Mouse (Mus musculus): Measurements from ENCODE around the gene Ndufs4. TPM values are rescaled to one million over a fixed set of nuclear protein-coding genes. Genes with fewer than 3 reads are reported as not detected.

Ndufs4 gene
- total RNA-seq, 2 experiments from 2014 or later, result 135 to 161 TPM

Other genes starting within 250 kb of the Ndufs4 start
- gene Fst, start 70.7 kb upstream of the Ndufs4 start, total RNA-seq (2021), result 1 to 10 TPM; 4.1 to 4.4 TPM

Measured in layer of hippocampus, postnatal 25 days (tissue).